Mouse (Mus musculus) liver, embryonic 18 days (tissue): ENCODE data around the gene Abca4. TPM values are rescaled to one million over a fixed set of nuclear protein-coding genes. Genes with fewer than 3 reads are reported as not detected.

Experiments
- polyA plus RNA-seq: library from polyadenylated mRNA; depleted of rRNA; stranded (reverse); fragments of >200 nt; gene quantifications from 2 replicates; pipeline ENCODE4 v1.2.3, GENCODE M21; 2012; rRNA removed

Abca4 gene
- 0.42 and 0.45 TPM in 2 replicates for polyA plus RNA-seq

DNA sequence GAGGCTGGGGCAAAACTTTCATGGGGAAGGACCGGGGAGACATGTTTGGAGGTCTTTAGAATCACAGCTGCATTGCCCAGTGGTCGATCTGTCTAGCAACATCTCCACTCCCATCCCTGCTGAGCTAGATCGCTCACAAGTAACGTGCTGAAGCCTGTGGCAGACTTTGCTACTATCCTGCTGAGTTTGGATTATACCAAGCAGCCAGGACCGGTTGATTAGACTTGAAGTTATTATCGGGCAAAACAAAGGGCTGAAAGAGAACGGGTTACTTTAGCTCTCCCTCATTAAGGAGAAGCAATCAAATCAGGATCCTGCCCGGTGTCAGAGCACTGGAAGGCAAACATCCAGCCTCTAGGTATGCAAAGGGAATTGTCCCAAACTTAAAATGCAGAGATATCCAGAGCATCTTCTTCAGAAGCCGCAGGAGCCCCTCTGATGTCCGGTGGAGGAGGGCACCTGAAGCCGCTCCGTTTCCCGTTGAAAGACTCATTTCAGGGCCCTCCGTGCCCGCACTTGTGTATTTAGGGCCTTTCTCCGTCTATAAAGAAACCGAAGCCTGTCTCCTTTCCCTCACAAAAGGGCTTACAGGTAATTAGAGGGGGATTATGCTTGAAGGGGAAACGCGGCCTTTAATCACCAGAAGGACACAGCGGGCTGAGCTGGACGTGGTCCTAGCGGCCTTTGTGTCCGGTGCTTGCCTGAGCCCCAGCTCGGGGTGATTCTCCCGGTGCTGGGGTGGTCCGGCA is at the start of gene Abca4:
Gene Abca4 (plus strand): TSS at position 645 of the 749 bp plus-strand sequence.

Other genes starting within 250 kb of the Abca4 start
- 14.3 and 19.8 TPM in 2 replicates for gene Abcd3, start 229.1 kb upstream of the Abca4 start, polyA plus RNA-seq
- 12.4 and 12.9 TPM in 2 replicates for gene Arhgap29, start 91.9 kb upstream of the Abca4 start, polyA plus RNA-seq
- 104 and 120 TPM in 2 replicates for gene Gclm, start 201.1 kb downstream of the Abca4 start, polyA plus RNA-seq
- 15.8 and 16.2 TPM in 2 replicates for gene Dnttip2, start 229.9 kb downstream of the Abca4 start, polyA plus RNA-seq
- gene Bcar3, start 249.7 kb downstream of the Abca4 start, polyA plus RNA-seq, result 13.1 and 13.2 TPM in 2 replicates